Mouse (Mus musculus) ES-CJ7 (cell line): ENCODE data around the gene 4930519P11Rik.

ENCODE experiments used
- DNase-seq: peaks from one replicate; pipeline ENCODE4 v3.0.0; 2011; ENCODE audit warnings: low read depth, low spot score

4930519P11Rik gene

DNA sequence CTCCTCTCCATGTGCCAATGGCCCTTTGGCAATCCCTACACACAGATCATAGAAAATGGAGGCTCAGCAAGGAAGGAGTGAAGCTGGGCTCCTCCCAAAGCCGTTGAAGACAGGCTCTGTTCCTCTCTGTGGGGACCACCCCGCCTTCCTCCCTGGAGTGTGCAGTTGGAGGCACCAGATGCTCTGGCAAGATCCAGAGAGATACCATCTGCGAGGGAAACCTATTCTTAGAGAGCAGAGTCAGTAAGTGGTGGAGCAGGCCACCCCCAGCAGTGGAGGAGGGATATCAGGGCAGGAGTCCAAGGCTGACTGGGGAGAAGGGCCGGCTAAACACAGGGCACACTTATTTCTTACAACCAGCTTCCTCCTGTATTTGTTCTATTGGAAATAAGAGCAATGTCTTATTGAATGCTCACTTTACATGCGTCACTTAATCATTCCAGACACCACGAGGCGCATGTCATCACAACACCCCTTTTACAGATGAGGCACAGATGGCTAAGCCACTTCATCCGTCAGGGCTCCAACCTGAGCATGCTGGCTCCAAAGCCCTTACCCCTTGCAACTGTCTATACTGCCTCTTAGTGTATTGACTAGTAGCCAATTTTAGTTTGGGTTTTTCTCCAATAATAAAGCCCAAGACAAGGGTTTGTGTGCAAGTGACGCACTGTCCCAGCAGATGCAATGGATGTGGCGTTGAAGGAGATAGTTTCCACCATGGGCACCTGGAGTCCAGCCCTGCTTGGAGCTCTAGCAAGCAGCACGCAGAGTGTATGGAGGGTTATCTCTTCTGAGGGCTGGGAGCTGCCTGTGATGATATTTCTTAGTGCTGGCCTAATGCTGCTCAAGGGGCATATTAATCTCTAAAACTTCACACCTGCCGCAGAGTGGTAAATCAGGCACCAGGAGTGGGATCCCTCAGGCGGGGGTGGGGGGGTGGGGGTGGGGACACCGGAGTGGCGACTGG, 29.0 kb downstream of the 4930519P11Rik start:
- no peak for DNase-seq

DNA sequence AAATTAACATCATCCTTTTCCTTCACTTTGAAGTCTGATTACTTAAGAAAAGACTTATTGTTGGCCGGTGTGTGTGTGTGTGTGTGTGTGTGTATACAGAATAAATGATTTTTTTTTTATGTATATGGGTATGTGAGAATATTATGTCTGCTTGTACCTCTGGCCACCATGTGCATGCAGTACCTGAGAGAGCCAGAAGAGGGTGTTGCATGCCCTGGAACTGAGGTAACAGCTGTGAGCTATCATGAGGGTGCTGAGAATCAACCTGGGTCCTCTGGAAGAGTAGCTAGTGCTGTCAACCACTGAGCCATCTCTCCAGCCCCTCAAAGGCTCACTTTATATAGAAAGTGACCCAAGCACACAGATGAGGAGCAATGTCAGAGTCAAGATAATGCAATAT, 31.8 kb downstream of the 4930519P11Rik start:
- peak; percentile 52 for DNase-seq

DNA sequence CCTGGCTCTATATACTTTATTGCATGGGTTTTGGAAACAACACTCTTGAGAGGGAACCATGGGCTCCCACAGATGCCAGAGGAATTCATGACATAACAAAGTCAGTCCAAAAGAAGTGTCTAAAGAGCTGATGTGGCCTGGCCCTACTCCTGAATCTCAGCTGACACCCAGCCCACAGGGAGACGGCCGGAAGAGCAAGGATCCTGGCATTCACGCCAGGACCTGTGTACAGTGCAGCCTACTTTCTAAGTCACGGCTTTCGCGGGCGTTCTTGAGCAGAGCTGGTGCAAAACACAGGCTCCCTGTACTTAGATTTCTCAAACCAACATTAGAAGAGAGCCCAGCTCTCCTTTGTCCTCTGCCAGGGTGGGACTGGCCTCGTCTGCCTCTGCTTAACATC, 32.7 kb downstream of the 4930519P11Rik start:
- no peak for DNase-seq

DNA sequence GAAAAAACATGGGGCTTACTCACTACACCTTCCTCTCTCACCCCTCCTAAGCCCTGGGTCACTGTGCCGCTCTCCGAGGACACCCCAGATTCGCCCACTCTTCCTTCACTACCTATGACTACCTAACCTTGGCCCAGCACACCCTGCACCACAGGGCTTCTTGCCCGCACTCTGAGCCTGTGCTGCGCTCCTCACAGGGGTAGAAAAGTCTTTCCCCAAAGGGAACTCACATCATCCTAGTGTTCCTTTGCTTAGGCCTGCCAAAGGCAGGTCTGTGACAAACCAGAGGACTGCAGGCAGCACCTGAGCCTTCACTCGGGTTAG, 35.5 kb downstream of the 4930519P11Rik start:
- DNase-seq, result no peak

DNA sequence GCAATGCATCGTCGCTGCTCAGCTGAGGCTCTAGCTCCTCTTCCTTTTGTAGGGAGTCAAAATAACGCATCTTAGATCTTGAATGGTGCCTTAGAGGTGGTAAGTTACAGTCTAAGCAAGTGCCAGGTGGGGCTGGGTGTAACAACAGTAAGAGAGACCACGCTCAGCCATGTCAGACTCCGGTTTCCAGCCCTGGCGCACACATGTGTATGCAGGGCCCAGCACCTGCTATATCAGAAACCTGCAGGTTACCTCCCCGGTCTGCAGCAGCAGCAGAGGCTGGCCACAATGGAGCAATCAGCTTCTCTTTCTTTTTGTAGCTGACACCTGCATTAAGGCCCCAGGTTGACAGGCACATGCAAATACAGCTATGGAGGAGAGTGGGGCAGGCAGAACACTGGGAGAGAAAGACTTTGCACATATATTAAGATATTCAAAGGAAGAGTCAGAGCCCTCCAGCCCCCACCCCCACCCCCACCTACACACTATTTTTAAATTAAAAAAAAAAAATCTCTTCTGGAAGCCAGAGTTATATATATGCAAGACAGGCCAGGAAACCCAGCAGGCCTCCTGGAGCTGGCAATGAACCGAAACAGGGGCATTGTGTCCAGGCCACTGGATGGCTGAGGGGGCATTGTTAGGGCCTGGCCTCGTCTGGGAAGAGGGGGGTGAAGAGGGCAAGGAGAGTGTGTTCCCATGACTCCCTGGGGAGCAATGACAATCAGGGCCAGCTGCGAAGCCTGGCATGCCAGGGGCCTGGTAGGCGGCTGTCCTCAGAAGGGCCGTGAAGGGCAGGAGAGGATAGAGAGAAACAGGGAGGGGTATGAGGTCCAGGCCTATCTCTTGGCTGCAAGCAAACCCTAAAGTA, 36.1 kb downstream of the 4930519P11Rik start:
- DNase-seq, result no peak

DNA sequence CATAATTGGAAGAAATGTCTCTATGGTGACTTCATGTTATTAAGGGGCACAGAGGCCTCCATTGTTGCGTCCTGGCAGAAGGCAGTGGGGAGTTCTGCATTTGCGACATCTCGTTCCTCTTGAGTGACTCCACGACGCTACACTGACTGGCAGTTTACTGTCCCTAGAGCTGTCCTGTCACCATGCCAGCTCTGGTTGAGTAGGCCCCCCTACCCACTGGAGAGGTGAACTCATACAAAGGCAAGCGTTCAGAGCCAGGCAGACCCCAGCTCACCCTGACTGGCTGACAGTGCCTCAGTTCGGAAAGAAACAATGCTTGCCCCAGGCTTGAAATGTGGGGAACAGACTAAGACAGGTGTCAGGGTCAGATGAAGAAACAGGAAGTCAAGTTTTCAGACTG, 39.0 kb downstream of the 4930519P11Rik start:
- DNase-seq, result no peak

DNA sequence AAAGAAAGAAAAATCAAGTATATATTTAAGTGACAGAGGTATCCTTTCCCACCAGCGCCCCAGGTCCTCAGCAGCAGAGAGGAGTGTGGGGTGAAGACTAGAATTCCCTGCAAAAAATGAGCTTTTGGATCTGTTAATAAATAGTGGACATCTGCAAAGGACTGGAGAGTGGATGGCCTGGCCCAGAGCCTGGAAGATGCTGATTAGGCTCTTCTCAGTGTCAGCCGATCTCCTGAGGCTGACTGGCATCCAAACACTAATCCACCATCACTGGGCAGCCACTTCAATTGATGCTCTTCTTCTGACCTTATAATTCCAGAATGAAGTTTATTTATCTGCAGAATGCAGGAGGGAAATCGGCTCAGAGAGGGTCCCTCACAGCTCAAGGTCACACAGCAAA, 40.2 kb downstream of the 4930519P11Rik start:
- no peak for DNase-seq

DNA sequence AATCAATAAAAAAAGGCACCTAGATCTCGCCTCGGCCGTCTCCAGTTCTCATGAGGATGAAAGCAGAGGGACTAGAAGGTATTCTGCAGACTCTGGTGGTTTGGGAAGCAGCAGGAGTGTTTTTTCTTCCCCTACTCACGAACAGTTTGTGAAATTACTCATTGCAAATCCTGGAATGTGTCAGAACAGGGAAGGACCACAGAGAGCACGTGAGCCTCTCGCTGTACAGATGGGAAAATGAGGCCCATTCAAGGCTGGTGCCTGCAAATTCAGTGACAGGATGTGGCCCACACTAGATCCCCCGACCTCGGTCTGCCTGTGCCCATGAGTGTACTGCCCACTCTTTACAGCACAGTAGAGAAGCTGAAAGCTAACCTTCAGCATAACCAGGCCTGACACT, 41.3 kb downstream of the 4930519P11Rik start:
- DNase-seq, result no peak

DNA sequence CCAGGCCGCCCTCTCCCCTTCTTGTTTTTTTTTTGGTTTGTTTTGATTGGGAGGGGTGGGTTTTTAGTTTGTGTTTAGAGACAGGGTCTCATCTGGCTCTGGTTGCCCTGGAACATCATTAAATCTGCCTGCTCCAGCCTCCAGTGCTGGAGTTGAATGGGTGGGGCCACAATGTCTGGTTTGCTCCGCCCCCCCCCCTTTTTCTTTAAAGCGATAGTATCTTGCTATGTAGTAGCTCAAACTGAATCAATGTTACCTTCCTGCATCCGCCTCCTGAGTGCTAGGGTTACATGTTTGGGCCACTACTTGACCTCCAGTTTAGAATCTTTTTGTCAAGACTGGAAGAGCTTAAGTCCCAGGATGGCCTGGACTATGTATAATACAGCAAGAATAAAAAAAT, 42.0 kb downstream of the 4930519P11Rik start:
- no peak for DNase-seq

DNA sequence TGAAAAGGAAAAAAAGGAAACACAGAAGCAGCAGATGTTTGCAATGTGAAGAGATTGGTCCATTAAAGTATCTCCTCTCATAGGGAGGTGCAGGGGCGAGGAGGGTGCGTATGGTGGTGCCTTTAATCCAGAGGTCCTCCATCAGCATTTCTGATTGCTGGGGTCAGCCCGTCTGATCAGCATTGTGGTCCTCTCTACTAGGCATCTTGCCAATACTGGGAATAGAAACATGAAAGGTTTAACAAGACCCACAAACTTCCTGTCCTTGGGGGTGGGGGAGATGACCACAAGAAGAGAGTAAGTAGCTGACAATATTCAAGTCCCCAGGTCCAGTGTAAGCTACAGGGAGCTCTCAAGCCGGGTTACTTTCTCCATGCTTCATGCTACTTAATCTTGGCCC, 42.6 kb downstream of the 4930519P11Rik start:
- no peak for DNase-seq

DNA sequence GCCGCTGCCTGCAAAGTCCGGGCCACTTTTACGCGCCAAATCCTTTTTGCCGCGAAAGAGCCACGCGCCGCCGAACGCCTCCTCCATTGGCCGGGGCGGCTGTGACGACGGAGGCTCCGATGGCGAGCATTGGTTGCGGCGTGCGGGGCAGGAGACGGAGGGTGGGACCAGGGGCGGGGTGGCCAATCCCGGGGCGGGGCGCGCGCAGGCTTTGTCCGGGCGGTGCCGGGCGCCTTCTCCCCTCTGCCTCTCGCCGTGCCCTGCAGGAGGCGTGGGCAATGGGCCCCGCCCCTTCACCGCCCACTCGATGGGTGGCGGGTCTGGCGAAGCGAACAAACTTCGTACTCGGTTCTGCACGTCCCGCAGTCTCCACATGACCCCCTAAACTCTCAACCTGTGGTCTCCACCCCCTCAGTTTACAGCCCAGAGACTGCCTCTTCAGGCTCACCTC, 43.4 kb downstream of the 4930519P11Rik start, which contains the start of gene E2f1:
Gene E2f1, minus strand, starts transcription at position 57 of the 451 bp plus-strand sequence.
- peak; percentile 95 for DNase-seq

DNA sequence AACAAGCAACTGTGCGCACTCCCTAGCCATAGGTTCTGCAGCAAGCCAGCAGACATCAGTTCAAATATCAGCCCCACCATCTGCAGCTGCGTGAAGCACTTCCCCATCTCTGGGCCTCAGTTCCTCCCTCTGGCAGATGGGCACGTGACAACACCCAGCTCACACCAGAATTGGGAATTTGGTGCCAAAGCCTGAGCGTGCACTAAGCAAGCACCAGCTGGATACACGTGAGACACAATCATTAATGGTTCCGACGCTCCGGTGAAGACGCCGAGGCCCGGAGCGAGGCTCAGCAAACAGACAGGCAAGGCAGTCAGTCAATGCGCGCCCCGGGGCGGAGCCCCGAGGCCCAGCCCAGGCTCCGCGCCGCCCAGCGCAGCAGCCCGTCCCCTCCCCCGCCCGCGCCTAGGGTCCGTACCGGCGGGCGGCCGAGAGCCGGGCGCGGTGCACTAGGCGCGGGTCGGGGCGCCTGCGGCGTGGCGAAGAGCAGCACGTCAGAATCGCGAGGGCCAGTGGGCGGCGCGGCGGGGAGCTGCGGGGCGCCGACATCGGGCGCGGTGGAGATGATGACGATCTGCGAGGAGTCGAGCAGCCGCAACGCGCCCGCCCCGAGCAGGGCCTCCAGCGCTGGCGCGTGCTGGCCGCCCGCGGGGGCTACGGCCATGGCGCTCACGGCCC, 44.0 kb downstream of the 4930519P11Rik start:
- DNase-seq, result peak; percentile 54

DNA sequence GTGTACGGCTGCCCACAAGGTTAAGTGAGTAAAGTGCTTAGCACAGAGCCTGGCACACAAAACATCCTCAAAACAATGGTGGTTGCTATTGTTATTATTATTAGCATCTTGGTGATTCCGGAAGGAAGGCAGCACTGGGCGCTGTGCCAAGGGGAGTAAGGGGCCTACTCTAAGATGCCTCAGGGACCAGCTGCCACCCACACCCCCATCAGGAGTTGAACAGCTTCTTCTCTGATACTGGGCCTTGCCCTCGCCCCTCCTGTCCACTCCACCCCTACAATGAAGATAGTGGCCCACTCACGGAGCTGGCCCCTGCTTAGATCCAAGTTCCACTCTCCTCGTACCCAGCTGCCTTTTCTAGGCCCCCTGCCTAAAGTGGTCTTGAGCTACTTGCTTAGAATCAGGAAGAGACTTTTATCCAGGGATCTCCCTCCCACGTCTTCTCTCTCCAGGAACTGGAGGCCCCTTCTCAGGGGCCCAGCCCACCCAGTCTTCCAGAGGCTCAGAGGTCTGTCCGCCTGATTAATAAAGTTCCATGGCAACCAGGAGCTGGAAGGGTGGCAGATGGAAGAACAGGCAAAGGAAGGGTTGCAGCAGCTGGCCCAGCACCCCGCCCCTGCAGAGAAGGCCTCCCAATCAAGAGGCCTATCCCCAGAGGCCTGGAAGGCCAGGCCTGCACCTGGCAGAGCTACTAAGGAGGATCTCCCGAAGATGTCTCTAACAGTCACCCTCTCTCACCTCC, 44.7 kb downstream of the 4930519P11Rik start:
- peak; percentile 55 for DNase-seq

DNA sequence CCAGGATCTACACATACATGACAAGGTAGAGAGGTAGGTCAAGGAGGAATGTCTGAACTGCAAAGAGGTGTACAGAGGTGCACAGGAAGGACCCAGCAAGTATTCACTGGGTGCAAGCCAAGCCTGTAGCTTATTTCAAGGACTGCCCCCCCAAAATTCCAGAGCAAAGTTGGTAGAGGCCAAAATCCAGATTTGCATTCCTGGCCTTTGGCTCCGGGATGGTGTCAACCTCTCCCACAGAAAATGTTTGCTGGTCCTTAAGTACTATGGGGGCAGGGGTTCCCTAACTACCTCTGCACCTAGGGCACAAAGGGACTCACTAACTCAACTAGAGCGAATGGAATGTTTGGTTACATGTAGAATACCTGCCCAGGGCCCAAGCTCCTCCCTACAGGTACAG, 45.5 kb downstream of the 4930519P11Rik start:
- DNase-seq, result no peak

DNA sequence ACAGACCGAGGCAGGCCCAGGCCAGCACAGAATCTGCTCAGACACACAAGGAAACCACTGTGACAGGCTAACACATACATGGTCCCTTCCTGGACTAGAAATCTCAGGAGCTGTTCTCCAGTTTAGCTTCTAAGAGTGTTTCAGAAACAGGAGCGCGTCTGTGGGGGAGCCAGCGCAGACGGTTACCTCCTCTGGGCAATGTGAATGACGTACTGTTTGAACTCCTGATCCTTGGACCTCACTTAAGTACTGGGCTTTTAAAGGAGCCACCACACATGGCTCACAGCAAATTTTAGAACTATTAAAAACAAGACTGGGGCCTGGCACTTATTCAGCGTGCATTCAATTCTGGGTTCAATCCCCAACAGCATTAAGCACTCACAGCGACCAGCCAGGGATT, 46.6 kb downstream of the 4930519P11Rik start:
- no peak for DNase-seq

DNA sequence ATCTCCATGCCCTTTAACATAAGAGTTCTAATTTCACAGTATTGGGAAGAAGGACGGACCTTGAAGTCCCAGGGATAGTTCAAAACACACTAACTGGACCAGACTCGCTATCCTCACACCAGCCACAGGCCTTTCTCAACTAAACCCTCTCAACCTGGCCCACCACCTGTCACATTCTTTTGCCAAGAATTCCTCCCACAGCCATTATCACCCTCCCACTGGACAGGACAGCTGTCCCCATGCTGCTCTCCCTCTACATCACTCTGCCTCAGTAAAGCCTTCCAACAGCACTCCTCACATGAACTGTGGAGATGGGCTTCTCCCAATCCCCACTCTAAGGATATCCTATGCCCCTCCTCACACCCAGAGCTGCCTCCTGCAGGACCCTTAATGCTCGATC, 47.7 kb downstream of the 4930519P11Rik start:
- no peak for DNase-seq

DNA sequence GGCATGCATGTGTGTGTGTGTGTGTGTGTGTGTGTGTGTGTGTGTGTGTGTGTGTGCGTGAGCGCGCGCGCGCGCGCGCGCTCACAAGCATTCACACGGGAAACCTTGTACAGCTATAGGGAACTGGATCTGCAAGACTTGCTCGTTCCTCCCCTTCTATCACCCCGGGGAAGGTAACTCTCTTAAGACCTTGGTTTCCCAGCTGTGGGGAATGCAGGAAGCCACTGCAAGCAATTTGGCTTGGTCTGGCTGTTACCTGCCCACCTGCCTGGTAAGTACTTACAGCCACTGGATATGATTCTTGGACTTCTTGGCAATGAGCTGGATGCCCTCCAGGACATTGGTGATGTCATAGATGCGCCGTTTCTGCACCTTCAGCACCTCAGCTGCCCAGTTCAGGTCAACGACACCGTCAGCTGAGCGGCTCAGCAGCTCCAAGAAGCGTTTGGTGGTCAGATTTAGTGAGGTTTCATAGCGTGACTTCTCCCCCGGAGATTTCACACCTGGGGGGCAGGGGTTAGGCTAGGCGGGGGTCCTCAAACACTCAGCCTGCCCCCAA, 49.5 kb downstream of the 4930519P11Rik start:
- no peak for DNase-seq
